ENCODE assay signal across 13 mouse cellular contexts in the genomic region with DNA sequence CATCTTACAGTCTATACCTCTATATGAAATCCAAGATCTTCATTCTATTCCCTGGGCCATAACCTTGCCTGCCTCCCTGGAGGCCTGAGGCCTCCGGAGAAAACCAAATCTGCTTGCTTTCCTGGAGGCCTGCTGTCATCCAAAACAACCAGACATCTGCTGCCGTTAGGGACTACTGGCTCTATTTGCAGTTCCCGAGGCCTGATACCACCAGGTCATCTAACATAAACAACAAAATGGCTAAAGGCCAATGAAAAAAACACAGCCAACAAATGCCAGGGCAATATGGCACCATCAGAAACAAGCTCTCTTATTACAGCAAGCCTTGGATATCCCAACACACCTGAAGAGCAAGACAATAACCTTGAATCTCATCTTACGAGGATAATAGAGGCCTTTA.
A peak's percentile ranks its signal among the peaks of the same experiment; 100 is the strongest.
DNase-seq lines count a peak whose midpoint lies in the region.
"Had no signal": no experiment of that assay in that cellular context is flagged by ENCODE, and none has a peak within 500 bp of the region (broad histone marks: within the 10 kb centered on the region; RNA-seq: fewer than 3 reads in every experiment).

No protein-coding gene starts in this region.

- peak; percentile 16 for DNase-seq in cerebellum, adult 11 months
- DNase-seq in cerebellum, adult 18-20 months: peak; percentile 18 to 28
- DNase-seq in cerebellum, adult 9-11 months: peak; percentile 45
- peak; percentile 20 to 29 for DNase-seq in cerebellum, postnatal 36 days
- DNase-seq in yolk sac, embryonic 10.5 days (ENCODE audit: low spot score): no peak
- DNase-seq in B cell, adult 2 months: no peak
- DNase-seq in heart, adult 9 months (ENCODE audit: low spot score in 2 of 2): no peak
- DNase-seq: adrenal gland, adult 8-10 months; adrenal gland, postnatal 36 days; gastrocnemius, postnatal 36 days; heart, adult 18-20 months; heart, postnatal 36 days; kidney, adult 8-10 months had no signal

Comparison
In these comparisons a context has a peak if more than half of its experiments do, and no peak if none do; other contexts are left out.
1. DNase-seq: peak in cerebellum, adult 11 months (single experiment), cerebellum, adult 18-20 months (2 of 2), cerebellum, adult 9-11 months (single experiment) and cerebellum, postnatal 36 days (2 of 2); none in yolk sac, embryonic 10.5 days (single experiment), B cell, adult 2 months (0 of 2) and heart, adult 9 months (0 of 2).